Mouse (Mus musculus) thymus, postnatal 4 days (tissue): ENCODE measurements around the gene Faim.

Experiments
- DNase-seq: peaks from one replicate; pipeline ENCODE4 v3.0.0; 2021

Gene Faim

DNA sequence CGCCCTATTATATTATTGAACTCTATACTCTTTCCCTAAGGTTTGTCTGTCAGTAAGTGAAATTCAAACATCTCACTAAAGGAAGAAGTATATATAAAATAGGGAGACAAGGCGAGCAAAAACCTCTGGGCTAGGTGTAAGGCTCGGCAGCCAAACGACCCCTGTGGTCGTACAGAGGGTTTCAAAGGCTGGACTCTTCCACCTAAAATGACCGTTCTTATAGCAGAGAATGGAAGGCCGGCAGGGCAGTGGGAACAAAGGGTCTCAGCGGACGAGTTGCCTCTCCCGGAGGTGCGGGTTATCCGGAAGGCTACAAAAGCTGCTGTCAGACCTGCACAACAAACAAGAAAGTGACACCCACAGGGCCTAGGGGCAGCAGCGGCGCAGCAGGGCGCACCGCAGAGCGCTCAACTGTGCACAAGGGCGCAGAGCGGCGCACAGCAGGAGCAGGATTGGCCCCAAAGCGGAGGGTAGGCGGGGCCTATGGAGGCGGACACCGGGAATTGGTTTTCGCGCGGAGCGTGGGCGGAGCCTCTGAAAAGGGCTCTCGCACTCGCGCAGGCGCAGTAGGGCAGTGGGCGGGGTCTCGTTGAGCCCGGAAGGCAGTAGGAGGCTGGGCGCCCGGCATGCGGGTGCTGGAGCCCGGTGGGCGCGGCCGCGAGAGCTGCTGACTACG lies at the start of gene Faim:
TSS of gene Faim (plus strand) at position 574 of the 676 bp plus-strand sequence.
- DNase-seq, result peak; percentile 100

DNA sequence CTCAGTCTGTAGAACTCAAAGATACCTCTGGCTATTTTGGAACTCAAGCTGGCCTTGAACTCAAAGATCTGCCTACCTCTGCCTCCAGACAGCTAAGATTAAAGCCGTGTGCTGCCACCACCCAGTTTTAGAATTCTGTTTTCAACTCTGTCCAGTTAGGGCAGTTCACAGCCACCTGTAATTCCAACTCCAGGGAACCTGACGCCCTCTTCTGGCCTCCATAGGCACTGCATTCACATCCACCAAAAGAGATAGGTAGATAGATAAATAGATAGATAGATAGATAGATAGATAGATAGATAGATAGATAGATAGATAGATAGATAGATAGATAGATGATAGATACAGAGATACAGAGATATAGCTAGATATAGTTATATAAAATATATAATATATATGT lies 46.9 kb upstream of the Faim start:
- DNase-seq, result no peak

DNA sequence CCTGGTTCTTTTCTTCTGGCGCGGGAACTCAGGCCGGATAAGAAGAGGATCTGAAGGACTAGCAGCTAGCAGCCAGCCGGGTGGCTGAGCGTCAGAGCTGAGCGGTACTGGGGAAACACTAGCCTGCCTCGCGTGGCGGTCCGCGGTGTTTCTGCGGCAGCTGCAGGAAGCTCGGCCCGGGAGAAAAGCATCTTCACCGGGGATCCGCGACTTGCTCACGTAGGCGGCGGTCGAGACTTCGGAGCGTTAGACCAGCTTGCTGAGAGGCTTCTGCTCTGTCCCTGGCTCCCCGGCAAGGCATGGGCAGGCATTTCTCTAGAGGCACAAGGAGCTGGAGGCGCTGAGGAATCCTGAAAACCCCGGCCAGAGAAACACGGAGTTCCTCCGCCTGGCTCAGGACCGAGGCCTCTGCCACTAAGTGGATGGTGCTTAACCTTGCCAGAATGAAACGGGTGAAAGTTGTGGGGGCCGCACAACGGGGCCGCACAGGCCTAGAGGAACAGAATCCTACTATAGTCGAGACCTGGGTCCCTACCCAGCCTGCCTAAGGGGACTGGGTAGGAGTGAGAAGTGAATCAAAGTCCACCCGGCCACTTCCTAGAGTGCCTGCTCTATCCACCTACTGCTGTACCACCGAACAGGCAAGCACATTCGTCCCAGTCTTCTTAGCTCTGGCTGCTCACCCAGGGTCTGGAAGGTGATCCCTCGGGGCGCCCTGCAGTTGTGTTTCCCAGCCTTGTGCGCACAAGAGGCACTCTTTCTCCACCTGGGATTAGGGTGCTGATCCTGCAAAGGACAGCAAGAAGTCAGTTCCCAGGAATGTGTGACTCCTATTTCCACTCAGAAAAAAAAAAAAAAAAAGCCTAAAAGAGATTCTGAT lies 33.8 kb upstream of the Faim start:
- DNase-seq, result peak; percentile 56

DNA sequence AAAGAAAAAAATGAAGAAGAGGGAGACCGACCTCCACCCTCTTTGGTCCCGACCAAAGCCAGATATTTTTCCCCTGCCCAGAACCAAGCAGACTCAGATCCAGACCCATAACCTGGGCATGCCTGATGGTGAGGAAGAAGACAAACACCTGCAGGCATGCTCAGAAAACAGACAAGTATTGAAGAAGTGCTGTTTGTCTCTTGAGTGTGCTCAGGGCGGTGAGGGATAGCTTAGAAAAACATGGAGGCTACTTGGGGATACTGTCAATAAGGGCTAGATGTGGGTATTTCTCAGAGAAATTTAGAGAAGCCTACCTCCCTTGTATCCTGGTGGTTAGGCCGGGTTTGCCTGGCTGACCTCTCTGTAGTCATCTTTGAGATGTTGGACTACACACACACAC lies 32.9 kb upstream of the Faim start:
- no peak for DNase-seq

DNA sequence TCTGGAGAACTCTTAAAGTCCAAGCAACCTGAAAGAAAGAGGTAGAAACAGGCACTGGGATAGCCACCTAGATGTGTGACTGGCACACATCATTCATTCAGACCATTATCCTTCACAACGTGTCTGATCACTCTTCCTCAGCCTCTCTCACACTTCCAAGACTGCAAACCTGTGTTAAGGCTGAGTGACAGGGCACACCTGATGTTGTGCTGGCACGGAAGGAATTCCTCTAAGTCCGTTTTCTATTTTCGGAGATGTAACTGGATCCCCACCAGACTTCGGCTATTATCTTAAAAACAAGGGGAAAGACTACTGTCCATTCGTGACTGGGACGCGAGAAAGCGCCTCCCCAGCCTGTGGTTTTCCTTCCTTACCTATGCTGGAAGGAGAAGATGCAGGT lies 32.3 kb upstream of the Faim start:
- no peak for DNase-seq

DNA sequence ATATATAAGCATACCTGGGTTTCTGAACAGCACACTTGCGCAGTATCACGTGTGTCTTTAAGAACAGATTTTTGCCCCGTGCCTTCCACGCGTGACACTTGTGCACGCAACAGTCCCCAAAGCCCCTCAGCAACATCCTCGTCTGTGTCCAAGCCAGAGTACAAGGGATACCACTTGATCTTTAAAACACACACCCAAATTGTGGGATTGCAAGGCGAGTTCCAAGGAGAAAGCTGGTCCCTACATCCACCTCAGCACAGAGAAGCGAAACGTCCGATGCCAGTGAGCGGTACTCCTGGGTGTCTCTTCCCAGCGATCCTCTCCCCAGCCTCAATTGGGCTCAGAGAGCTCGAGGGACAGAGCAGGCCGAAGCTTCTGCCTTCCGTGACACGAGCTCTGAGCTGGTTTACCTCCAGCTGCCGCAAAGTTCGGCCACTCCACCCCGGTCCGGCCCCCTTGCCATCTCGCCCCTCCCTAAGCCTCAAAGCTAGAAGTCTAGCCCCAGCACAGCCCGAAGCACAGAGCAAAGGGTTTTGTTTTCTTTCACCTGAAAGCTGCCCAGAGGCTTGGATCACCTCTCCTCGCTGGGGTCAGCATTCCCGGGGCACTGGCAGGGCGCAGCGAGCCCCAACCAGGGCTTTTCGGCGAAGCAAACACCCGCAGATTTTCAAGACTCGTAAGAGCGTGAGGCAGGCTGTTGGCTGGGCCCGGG lies 31.6 kb upstream of the Faim start:
- no peak for DNase-seq

DNA sequence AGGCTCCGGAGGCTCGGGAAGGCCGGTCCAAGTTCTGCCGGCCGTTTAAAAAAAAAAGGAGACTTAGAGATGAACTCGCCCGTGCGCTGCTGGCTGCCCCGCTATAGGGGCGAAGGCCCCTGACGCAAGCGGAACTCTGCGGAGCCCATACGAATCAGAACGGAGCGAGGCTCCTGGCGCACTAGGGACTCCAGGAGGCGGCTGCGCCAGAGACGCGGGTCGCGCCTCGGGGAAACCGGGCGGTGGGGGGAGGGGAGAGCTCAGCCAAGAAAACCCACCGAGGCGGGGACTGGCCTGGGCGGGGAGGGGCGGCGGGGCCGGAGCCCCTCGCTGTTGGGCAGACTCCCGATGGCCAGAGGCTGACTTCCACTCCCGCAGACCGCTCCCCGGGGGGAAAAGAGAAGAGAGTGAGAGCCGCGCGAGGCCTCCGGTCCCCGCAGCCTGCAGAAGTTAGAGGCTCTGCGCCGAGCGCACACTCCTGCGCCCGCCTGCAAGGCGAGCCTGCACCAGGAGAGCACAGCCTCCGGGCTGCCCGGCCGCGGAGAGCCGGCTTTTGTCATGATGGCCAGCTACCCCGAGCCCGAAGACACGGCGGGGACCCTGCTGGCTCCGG lies 31.0 kb upstream of the Faim start, which contains the start of gene Foxl2:
TSS of gene Foxl2 (plus strand) at position 186 of the 613 bp plus-strand sequence.
- peak; percentile 28 for DNase-seq

DNA sequence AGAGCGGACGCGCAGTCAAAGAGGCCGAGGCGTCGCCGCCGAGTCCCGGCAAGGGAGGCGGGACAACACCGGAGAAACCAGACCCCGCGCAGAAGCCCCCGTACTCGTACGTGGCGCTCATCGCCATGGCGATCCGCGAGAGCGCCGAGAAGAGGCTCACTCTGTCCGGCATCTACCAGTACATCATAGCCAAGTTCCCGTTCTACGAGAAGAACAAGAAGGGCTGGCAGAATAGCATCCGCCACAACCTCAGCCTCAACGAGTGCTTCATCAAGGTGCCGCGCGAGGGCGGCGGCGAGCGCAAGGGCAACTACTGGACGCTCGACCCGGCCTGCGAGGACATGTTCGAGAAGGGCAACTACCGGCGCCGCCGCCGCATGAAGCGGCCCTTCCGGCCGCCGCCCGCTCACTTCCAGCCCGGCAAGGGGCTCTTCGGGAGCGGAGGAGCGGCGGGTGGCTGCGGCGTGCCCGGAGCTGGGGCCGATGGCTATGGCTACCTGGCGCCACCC lies 30.4 kb upstream of the Faim start:
- peak; percentile 24 for DNase-seq

DNA sequence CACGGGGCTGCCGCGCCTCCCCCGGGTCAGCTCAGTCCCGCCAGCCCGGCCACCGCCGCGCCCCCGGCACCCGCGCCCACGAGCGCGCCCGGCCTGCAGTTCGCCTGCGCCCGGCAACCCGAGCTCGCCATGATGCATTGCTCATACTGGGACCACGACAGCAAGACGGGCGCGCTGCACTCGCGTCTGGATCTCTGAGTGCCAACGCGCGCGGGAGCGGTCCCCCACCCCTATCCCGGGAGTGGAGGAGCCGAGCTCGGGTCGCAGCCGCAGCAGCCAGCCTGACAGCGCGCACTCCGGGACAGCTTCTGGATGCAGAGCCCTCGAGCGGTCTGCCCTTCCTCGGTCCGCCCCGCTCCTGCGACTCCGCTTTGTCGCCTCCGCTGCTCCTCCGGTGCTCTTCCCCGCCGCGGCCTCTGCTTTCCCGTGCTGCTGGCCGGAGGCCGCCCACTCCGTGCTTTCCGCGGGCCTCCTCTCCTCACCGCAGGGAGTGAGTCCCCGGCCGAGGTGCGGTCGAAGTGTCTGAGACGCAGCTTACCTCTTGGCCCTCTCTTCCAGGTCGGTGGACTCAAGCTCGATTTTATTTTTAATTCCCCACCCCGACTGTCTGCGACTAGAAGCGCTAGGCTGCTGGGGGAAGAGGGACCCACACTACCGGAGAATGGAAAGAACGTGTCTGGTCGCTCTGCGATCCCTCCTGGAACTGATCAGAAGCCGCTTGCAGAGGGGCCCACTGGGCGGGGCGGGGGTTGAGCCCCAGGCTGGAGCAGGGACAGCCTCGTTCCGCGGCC lies 29.4 kb upstream of the Faim start:
- peak; percentile 29 for DNase-seq

DNA sequence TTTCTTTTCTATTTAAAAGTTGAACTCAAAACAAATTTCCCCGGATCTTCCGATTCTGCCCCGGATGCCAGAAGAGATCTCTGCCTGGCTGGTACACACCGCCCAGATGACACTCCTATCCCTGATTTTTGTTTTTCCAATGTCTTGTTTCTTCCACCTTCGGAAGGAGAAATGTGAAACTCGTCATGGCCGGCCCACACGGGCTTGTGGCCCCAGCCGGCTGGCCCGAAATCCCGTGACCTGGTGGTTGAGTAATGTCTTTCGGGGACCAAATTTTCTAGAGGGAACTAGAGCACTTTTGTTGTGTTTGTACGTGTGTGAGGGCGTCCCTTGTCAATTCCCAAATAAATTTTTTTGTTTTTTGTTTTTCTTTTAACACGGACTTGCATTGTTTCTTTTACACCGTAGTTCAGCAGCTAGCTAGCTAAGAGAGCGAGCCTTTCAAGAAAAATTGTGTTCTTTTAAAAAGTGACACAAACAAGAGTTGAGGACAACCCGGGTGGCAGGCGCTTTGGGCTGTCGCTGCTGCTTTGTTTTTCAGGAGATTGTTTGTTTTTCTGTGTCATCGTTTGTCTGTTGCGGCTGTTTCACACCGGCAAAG lies 28.3 kb upstream of the Faim start:
- no peak for DNase-seq

DNA sequence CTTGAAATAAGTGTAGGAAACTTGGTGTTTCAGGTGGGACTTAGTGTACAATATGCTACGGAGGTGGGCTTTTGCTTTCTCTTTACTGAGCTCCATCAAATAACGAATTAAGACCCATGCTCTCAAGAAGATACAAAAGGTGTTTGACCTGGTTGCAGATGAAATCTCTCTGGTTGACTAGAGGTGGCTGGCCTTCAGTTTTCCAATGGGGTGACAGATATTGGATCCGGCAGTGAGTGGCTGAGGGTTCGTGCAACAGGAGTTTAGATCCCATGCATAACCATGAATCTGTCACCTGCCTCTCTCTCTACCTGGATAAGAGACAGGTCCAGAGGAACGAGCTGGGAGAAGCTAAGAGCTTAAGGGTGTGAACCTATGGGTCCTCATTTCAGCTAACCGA lies 27.5 kb upstream of the Faim start:
- DNase-seq, result no peak

DNA sequence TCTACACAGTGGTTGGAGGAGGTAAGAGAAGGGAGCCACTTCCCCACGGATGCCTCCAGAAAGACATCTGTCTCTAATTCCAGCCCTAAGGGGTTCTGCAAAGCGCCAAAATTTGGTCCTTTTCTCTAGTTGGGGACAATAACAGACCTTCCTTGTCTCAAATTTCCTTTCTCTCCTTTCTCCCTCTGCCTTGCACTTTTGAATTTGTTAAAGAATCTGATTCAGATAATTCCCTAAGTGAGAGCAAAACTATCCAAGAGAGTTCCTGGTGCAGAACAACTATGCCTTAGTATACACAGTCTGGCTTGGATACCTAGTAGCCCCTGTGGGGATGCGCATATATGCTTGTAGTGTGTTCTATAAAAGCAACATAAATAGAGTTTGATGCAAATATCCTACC lies 26.3 kb upstream of the Faim start:
- DNase-seq, result no peak

DNA sequence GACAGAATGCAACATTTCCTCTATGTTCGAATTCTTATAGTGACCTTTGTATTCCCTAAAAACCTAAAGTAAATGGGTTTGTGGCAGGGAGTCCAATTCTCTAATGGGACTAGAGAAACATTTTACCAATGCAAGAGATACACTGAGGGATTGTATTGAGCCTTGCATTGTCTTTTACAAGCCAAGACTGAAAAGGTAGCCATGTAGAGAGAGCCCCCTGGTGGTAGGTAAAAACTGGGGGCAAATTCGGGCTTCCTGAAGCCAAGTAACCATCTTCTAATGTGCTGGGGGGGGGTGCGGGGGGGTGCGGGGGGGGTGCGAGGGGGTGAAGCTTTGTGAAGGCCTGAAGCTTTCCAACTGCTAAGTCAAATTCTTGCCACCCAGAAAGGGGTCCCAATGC lies 25.8 kb upstream of the Faim start:
- DNase-seq, result peak; percentile 28

DNA sequence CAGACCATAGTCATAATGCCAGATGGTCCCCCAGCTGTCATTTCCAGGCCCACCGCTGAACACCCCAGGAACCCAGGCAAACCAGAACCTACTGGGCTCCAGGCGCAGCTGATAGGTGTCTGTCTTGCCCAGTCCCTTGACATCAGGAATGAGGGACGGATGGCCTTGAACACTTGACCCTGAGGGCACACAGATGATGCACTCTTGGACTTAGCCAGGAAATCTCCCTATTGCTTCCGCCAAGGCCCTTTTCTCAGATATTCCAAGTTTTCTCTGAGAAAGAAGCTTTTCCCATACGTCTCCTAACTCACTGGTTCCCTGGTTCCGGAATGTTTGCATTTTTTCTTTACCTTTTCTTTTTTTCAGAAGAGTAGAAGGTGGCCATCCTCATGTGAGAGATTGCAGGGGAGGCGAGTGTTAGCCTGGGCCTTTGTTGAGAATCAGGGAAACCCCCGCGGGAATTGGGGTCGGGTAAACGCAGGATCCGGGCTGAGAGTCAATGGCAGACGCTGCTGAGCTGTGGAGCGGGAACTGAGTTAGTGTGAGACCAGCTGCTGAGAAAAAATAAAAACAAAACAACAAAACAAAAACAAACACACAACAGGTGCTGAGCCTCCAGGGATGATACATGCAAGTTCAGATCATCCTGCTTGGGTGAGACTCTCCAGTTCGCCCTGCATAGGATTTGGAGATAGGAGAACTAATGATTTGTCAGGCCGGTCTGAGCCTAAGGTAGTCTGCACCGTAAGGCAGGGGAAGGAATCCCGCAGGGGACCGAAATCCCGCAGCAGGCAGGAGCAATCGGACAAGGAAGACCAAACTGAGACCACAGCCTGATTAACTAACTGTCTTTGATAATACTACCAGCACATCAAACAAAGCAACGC lies 24.3 kb upstream of the Faim start:
- no peak for DNase-seq

DNA sequence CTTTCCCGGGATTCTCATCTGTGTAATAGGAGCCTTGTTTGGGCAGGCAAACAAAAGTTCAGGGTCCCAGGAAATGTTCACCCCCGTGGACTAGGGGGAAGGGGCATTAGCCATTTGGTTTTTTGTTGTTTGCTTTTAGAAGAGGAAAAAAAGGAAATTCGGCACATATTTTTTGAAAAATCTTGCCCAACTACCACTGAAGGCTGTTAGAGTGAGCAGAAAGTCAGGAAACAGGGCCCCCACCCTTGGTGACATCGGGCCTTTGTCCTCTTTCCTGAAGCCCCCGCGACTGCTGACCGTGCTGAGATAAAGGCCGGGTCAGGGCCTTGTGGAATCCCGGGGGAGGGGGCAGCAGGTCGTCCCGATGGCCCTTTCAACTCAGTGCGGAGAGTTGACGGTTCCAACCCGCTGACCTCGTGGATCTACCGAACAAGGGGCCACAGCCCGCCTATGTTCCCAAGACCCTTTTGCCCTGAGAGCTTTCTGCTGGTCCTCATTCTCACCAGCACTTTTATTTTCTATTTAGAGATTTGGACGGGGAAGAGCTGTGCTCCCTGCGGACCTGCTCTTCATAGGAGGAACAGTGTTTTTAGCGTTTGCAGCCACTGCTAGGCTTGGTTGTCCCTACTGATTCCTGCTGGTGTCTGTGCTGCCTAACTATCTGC lies 23.6 kb upstream of the Faim start:
- no peak for DNase-seq

DNA sequence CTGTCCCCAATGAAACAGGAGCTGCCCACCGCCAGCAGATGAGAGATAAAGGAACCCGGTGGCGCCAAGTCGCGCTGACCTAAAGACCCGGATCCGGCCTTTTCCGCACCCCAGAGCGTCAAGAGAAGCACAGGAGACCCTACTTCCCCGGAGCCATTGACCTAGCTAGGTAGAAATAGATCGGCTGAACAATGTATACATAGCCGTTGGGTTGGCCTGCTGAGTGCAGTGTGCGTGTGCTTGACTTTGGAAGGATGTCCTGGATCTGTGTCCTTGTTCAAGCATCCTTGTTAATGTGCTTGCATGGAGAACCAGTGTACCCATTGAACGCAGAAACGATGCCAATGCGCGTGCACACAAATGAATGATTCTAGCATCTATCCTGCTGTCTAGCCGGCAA lies 22.5 kb upstream of the Faim start:
- DNase-seq, result no peak

DNA sequence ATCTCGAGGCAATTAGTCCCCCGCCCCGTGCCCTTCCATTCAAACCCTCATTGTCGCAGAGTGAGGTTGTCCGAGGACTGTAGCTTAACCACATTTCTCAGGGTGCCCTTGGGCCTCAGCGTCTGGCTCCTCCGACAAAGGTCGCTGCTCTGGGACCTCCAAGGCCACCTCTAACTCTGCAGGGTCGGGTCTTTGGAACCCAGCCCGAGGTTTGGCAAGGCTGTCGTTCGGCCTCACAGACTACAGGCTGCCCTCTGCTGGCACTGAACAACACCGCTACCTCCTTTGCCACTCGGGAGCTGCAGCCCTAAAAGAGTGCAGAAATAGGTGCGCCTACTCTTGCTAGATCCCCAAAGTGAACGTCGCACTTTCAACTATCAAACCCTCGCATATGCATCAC lies 21.1 kb upstream of the Faim start:
- peak; percentile 70 for DNase-seq

DNA sequence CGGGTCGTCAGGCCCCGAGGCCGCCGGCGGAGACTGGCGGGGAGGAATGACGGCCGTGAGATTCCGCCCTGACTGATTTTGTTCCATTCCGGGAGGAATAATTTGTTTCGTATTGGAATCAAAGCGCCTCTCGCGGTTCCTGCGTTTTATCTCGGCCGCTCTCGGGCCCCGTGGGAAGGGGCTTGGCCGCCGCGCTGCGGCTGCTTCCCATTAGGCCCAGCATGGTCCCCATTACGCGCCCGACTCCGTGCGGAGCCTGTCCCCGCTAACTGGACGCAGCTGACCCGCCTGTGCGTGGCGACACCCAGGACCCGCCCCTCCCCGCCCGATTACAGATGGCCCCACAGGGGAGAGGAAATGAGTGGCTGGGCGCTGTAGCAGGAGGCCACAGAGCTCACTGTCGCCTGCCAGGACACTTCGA lies 13.1 kb upstream of the Faim start:
- DNase-seq, result no peak

DNA sequence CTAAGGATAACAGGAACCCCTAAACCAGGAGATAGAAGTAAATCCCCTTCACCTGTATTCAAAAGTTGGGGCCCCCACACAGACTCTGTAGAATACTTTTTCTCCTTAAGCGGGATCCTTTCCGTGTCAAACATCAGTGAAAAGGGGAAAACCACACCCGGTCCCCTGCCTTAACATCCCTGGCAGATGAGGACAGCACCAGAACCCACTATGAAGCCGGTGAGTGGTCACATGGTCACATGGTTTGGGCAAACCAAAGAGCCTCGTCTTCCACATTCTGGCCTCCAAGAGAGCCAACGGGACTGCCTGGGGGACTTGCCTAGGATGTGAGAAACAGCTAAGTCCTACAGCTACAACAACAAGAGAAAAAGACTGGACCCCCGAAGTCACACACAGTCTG lies 12.6 kb upstream of the Faim start:
- DNase-seq, result no peak

DNA sequence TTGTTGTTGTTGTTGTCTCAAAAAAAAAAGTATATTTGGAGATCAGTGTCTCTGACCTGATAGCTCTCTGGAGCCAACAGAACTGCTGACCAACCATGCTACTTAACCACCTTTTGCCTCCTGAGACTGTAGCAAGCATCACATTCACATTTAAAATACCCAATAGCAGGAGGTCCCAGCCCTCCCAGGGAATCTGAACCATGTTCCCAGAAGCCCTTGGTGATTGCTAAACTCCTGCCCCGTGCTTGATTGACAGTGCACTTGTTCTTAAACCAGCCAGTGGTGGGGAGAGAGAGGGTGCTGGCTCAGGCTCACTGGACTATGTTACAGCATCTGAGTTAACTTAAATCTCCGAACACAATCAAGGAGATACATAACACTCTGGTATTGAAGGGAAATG lies 11.3 kb upstream of the Faim start:
- no peak for DNase-seq
